Mouse (Mus musculus) midbrain, postnatal 0 days (tissue): ENCODE measurements at regions not wholly inside any gene's neighbourhood (a gene's known extent, or its start where the extent isn't known, plus 50 kb on each side); places are given as distances from the start of the nearest gene placed in this dataset.
A peak's percentile ranks its signal among the peaks of the same experiment; 100 is the strongest.

Experiments used
- ATAC-seq: fragments of 200-750 bp; cut with Nextera tagmentation; 2 replicates; pipeline ENCODE4 v1.8.0; 2017; ENCODE audit warnings: moderate number of reproducible peaks, mild to moderate bottlenecking, moderate TSS enrichment, moderate library complexity; ENCODE audit not compliant: low FRiP score
- DNase-seq: peaks from one replicate; pipeline ENCODE4 v3.0.0-alpha.2; 2015; ENCODE audit warnings: low spot score
- H3K27ac ChIP-seq: fragments of 300-500 bp; sonication (generic); 2 replicates; pipeline ENCODE4 v1.5.1; 2014; ENCODE audit warnings: low read depth, mild to moderate bottlenecking, low read length, mixed read lengths
- H3K27me3 ChIP-seq: fragments of 300-500 bp; sonication (generic); 2 replicates; pipeline ENCODE4 v1.6.1; 2014; ENCODE audit warnings: low read length, control low read depth, mixed read lengths; ENCODE audit not compliant: insufficient read depth
- H3K36me3 ChIP-seq: fragments of 300-500 bp; sonication (generic); 2 replicates; pipeline ENCODE4 v1.6.1; 2014; ENCODE audit warnings: low read length, control low read depth, mixed read lengths; ENCODE audit not compliant: insufficient read depth
- H3K4me1 ChIP-seq: fragments of 300-500 bp; sonication (generic); 2 replicates; pipeline ENCODE4 v1.6.1; 2014; ENCODE audit warnings: mild to moderate bottlenecking, control low read depth, antibody characterized with exemption, low read length, mixed read lengths; ENCODE audit not compliant: insufficient read depth
- H3K4me2 ChIP-seq: fragments of 300-500 bp; sonication (generic); 2 replicates; pipeline ENCODE4 v1.6.1; 2014; ENCODE audit warnings: low read depth, mild to moderate bottlenecking, low read length, mixed read lengths; ENCODE audit not compliant: poor library complexity, severe bottlenecking
- H3K4me3 ChIP-seq: fragments of 300-500 bp; sonication (generic); 2 replicates; pipeline ENCODE4 v1.5.1; 2014; ENCODE audit warnings: low read depth, mild to moderate bottlenecking, low read length, moderate library complexity
- H3K9ac ChIP-seq: fragments of 300-500 bp; sonication (generic); replicated peaks from 2 replicates; pipeline ENCODE4 v1.6.1; 2014; ENCODE audit warnings: mild to moderate bottlenecking, low read length, moderate library complexity, mixed read lengths; ENCODE audit not compliant: poor library complexity, severe bottlenecking
- H3K9me3 ChIP-seq: fragments of 300-500 bp; sonication (generic); 2 replicates; pipeline ENCODE4 v1.6.1; 2016; ENCODE audit warnings: low read length, control low read depth
- CTCF ChIP-seq: IDR thresholded peaks from 2 replicates; pipeline ENCODE4 v1.5.1; 2016; ENCODE audit warnings: antibody characterized with exemption, mild to moderate bottlenecking
- WGBS: fragments of 180-500 bp; shearing (Covaris S2); extraction: QIAGEN DNeasy Blood & Tissue Kit; methylation state at CpG from one replicate; pipeline ENCODE4 v1.1.7; 2014; 5-methylcytosine and 5-hydroxymethylcytosine counted together

- no peak for TF ChIP-seq CTCF
- no peaks in the 10 kb centered on the region for H3K4me1 ChIP-seq
- H3K27me3 ChIP-seq: no peaks in the 10 kb centered on the region
- no peaks in the 10 kb centered on the region for H3K9me3 ChIP-seq
- peak overlapping the region; percentile 38; the same call in 1 of the 2 replicates for H3K27ac ChIP-seq
- 28% methylated on average over 4 of the region's 4 CpGs for WGBS
- H3K9ac ChIP-seq: no peak overlapping the region
- DNase-seq (peak; percentile 17), ATAC-seq (0 out of 2 replicates have a peak, but pooled peaks have one; percentile 16)
- H3K36me3 ChIP-seq: no peaks in the 10 kb centered on the region
- H3K4me2 ChIP-seq: no peak overlapping the region
- H3K4me3 ChIP-seq: no peak overlapping the region
These were observed 1084.2 kb upstream of the Luzp2 start for GRCm38 (mm10) chr7:53750985-53751605.
